Mouse (Mus musculus) small intestine, adult 10 weeks (tissue): ENCODE results near the gene Cypt14. TPM values are rescaled to one million over a fixed set of nuclear protein-coding genes. Genes with fewer than 3 reads are reported as not detected.

Source experiments
- polyA plus RNA-seq: library from polyadenylated mRNA; stranded (reverse); fragments of 350-450 nt; fragmentation: Illumina TruSeq; extraction: RNeasy Lipid Tissue Mini Kit (QIAGEN cat#74804); gene quantifications from one replicate; pipeline ENCODE4 v1.2.3, GENCODE M21; 2014; ENCODE audit warnings: low replicate concordance

Cypt14 gene
- polyA plus RNA-seq: not detected

GRCm38 (mm10) chrX:39863504-39863903 is at the start of gene Cypt14:
Gene Cypt14 (minus strand): TSS chrX:39863604.

